Mouse (Mus musculus): ENCODE results near the gene Aldoc. TPM values are rescaled to one million over a fixed set of nuclear protein-coding genes. Genes with fewer than 3 reads are reported as not detected.
A peak's percentile ranks its signal among the peaks of the same experiment; 100 is the strongest.

Gene Aldoc
- polyA plus RNA-seq, 1 experiment from 2014 or later = 4.3 TPM

- Histone ChIP-seq H3K4me1 (peaks cover 14% of the 10 kb centered on the region), H3K27me3 (ENCODE audit: low read depth, poor library complexity, severe bottlenecking) (no peaks in the 10 kb centered on the region), H3K36me3 (peaks cover 98% of the 10 kb centered on the region), H3K27ac (no peak overlapping the region), H3K9me3 (replicated peaks) (no peaks in the 10 kb centered on the region), H3K4me3 (no peak overlapping the region)
- DNase-seq (ENCODE audit: low spot score) = no peak
- WGBS = 89% methylated on average over 2 of the region's 2 CpGs
Measured at GRCm38 (mm10) chr11:78318411-78318810, 4.4 kb upstream of the Aldoc start.

DNA sequence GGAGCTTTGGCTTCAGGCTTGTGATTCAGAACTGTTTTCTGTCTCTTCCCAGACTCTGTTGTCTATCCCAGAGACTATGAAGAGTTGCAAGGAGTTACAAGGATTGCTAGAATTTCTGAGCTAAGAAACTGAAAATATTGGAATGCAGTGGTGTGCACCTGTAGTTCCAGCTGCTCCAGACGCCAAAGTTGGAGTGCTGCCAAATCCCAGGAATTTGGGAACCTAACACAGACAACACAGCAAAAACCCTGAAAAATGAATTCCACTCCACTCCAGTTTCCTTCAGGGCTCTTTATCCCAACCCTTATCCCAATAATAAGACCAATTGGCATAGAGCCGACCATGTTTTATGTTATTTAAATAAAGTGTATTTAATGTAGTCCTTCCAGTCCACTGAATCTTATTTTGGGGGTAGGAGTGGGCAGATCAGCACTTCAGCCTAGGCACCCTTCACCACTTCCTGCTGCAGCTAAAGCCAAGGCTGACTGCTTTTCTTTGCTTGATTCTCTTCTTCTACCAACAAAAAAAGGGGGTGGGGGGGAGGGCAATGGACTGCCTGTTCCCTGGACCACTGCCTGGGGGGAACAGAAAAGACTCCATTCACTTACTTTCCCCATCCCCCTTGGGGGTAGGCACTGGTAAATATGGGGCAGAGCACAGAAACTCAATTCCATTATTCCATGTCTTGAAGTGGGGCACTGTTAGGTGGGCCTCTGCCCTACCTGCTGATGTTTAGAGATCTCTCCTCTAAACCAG, 514 bp upstream of the Aldoc start:
- peaks cover 16% of the 10 kb centered on the region for H3K4me1 ChIP-seq
- peaks cover 88% of the 10 kb centered on the region for H3K36me3 ChIP-seq
- no peaks in the 10 kb centered on the region for H3K27me3 ChIP-seq (ENCODE audit: low read depth, poor library complexity, severe bottlenecking)
- no peak for DNase-seq (ENCODE audit: low spot score)
- WGBS = 92% methylated on average over 2 of the region's 2 CpGs
- no peaks in the 10 kb centered on the region for H3K9me3 ChIP-seq (replicated peaks)
- no peak overlapping the region; the same call in 1 of the 2 replicates for H3K27ac ChIP-seq
- H3K4me3 ChIP-seq = peak overlapping the region; percentile 19

GRCm38 (mm10) chr11:78324000-78324785, 1.4 kb downstream of the Aldoc start:
- H3K4me1 ChIP-seq = peaks cover 24% of the 10 kb centered on the region
- H3K27me3 ChIP-seq (ENCODE audit: low read depth, poor library complexity, severe bottlenecking) = no peaks in the 10 kb centered on the region
- H3K36me3 ChIP-seq = peaks cover 68% of the 10 kb centered on the region
- H3K27ac ChIP-seq = no peak overlapping the region
- 81% methylated on average over 15 of the region's 15 CpGs for WGBS
- H3K4me3 ChIP-seq = no peak overlapping the region
- no peak for DNase-seq (ENCODE audit: low spot score)
- no peaks in the 10 kb centered on the region for H3K9me3 ChIP-seq (replicated peaks)

DNA sequence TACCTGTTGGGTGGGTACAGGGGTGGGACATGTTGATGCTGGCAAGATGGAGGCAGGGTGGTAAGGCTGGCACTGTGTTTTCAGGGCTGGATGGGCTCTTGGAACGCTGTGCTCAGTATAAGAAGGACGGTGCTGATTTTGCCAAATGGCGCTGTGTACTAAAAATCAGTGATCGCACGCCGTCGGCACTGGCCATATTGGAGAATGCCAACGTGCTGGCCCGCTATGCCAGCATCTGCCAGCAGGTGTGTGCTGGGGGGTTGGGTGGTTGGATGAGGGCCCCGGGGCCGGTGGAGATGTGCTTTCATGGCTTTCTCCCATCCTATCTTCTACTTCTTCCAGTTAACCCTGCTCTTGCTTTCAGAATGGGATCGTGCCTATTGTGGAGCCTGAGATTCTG, 2.2 kb downstream of the Aldoc start:
- H3K9me3 ChIP-seq (replicated peaks) = no peaks in the 10 kb centered on the region
- peaks cover 28% of the 10 kb centered on the region for H3K4me1 ChIP-seq
- H3K36me3 ChIP-seq = peaks cover 61% of the 10 kb centered on the region
- 95% methylated on average over 12 of the region's 12 CpGs for WGBS
- DNase-seq (ENCODE audit: low spot score) = no peak
- no peaks in the 10 kb centered on the region for H3K27me3 ChIP-seq (ENCODE audit: low read depth, poor library complexity, severe bottlenecking)
- no peak overlapping the region for H3K27ac ChIP-seq
- H3K4me3 ChIP-seq = no peak overlapping the region

GRCm38 (mm10) chr11:78327215-78327614, 4.4 kb downstream of the Aldoc start:
- H3K4me1 ChIP-seq = peaks cover 25% of the 10 kb centered on the region
- no peak overlapping the region for H3K27ac ChIP-seq
- no peak overlapping the region for H3K4me3 ChIP-seq
- DNase-seq (ENCODE audit: low spot score) = no peak
- no peaks in the 10 kb centered on the region for H3K27me3 ChIP-seq (ENCODE audit: low read depth, poor library complexity, severe bottlenecking)
- 96% methylated on average over 4 of the region's 4 CpGs for WGBS
- peaks cover 47% of the 10 kb centered on the region for H3K36me3 ChIP-seq
- H3K9me3 ChIP-seq (replicated peaks) = no peaks in the 10 kb centered on the region

DNA sequence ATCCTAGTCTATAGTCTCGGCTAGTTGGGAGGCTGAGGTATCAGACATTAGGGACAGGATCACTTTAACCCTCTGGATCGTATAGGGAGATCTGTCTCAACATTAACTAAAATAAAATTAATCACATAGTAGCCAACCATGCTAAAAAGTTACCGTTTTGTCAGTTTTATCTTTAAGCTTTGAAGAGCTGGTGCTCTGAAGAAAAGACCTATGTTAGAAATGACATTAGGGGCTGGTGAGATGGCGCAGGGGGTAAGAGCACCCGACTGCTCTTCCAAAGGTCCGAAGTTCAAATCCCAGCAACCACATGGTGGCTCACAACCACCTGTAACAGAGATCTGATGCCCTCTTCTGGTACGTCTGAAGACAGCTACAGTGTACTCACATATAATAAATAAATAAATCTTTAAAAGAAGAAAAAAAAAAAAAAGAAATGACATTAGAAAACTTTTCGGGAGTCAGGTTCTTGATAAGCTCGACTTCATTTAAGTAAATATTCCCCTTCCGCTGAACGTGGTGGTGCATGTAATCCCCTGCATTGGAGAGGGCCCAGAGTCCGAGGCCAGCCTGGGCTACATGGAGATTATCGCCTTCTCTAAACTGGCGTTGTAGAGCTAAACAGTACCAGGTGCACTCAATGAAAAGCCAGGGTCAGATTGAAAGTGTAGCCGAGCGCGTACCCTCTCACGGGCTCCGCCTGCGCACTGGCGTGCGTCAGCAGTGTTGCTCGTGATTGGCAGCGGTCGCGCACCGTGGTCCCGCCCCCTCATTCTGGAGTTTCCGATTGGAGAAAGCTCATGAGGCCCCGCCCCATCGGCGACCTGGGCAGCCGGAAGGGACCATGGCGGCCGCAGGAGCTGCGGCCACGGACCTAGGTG, 5.1 kb downstream of the Aldoc start, which contains the start of gene Pigs:
TSS of gene Pigs (plus strand) at position 782 of the 878 bp plus-strand sequence.
- H3K4me3 ChIP-seq = peak within 1 kb of the TSS; percentile 94
- H3K27ac ChIP-seq = peak within 1 kb of the TSS; percentile 89
- DNase-seq (ENCODE audit: low spot score) = peak; percentile 96
- no peaks in the 10 kb centered on the region for H3K9me3 ChIP-seq (replicated peaks)
- peaks cover 19% of the 10 kb centered on the region for H3K4me1 ChIP-seq
- no peaks in the 10 kb centered on the region for H3K27me3 ChIP-seq (ENCODE audit: low read depth, poor library complexity, severe bottlenecking)
- peaks cover 47% of the 10 kb centered on the region for H3K36me3 ChIP-seq
- WGBS = 16% methylated on average over 37 of the region's 37 CpGs

- peaks cover 12% of the 10 kb centered on the region for H3K4me1 ChIP-seq
- WGBS = 2% methylated on average over 41 of the region's 41 CpGs
- no peak for DNase-seq (ENCODE audit: low spot score)
- H3K9me3 ChIP-seq (replicated peaks) = no peaks in the 10 kb centered on the region
- peak overlapping the region; percentile 89 for H3K27ac ChIP-seq
- no peaks in the 10 kb centered on the region for H3K27me3 ChIP-seq (ENCODE audit: low read depth, poor library complexity, severe bottlenecking)
- H3K36me3 ChIP-seq = peaks cover 49% of the 10 kb centered on the region
- peak overlapping the region; percentile 94 for H3K4me3 ChIP-seq
Measured at GRCm38 (mm10) chr11:78328512-78329056, 5.8 kb downstream of the Aldoc start.

DNA sequence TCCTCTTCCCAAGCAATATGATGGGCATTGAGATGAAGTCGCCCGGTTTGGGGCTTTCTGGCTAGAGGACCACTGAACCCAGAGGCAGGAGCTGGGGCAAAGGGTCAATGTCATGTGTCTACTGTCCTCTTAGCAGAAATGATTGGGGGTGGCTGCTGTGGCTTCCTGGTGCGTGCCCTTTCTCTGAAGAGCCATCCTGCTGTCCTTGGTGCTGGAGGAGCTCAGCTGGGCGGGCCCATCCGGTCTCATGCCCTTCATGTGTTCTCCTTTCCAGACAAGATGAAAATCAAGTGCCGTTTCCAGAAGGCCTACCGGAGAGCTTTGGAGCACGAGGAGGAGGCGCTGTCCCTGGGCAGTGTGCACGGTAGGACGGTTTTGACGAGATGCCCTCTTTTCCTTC, 9.9 kb downstream of the Aldoc start:
- Histone ChIP-seq H3K27ac (no peak overlapping the region), H3K36me3 (peaks cover 62% of the 10 kb centered on the region), H3K27me3 (ENCODE audit: low read depth, poor library complexity, severe bottlenecking) (no peaks in the 10 kb centered on the region), H3K4me1 (peaks cover 12% of the 10 kb centered on the region), H3K9me3 (replicated peaks) (no peaks in the 10 kb centered on the region), H3K4me3 (no peak overlapping the region)
- DNase-seq (ENCODE audit: low spot score) = no peak
- 96% methylated on average over 12 of the region's 12 CpGs for whole genome bisulfite sequencing

DNA sequence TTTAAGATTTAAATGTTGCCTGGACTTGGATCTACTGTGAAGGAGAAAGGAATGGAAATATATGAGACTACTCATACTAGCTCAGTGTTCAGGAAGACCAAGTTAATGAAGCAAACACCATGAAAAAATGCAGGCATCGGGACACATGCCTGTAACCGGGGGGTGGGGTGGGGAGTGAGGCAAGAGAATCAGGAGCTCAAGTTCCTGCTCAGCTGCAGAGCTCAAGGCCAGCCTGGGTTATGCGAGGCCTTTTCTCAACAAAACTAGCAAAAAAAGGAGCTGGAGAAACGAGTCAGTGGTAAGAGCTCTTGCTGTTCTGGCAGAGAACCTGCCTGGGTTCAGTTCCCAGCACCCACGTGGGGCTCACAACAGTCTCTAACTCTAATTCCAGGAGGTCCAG, 11.2 kb downstream of the Aldoc start:
- Histone ChIP-seq H3K36me3 (peaks cover 73% of the 10 kb centered on the region), H3K27ac (no peak overlapping the region), H3K4me3 (no peak overlapping the region), H3K27me3 (ENCODE audit: low read depth, poor library complexity, severe bottlenecking) (no peaks in the 10 kb centered on the region), H3K9me3 (replicated peaks) (no peaks in the 10 kb centered on the region), H3K4me1 (peaks cover 6% of the 10 kb centered on the region)
- no peak for DNase-seq (ENCODE audit: low spot score)
- WGBS = 89% methylated on average over 5 of the region's 5 CpGs

- Histone ChIP-seq H3K9me3 (replicated peaks) (no peaks in the 10 kb centered on the region), H3K27me3 (ENCODE audit: low read depth, poor library complexity, severe bottlenecking) (no peaks in the 10 kb centered on the region), H3K4me1 (no peaks in the 10 kb centered on the region), H3K4me3 (no peak overlapping the region), H3K27ac (no peak overlapping the region), H3K36me3 (peaks cover 94% of the 10 kb centered on the region)
- no peak for DNase-seq (ENCODE audit: low spot score)
- 95% methylated on average over 8 of the region's 8 CpGs for WGBS
Measured at GRCm38 (mm10) chr11:78337040-78337439, 14.3 kb downstream of the Aldoc start.

GRCm38 (mm10) chr11:78341702-78342101, 18.9 kb downstream of the Aldoc start:
- WGBS = 86% methylated on average over 12 of the region's 12 CpGs
- Histone ChIP-seq H3K36me3 (peaks cover 60% of the 10 kb centered on the region), H3K27ac (no peak overlapping the region), H3K4me3 (no peak overlapping the region), H3K27me3 (ENCODE audit: low read depth, poor library complexity, severe bottlenecking) (no peaks in the 10 kb centered on the region), H3K4me1 (peaks cover 31% of the 10 kb centered on the region), H3K9me3 (replicated peaks) (no peaks in the 10 kb centered on the region)
- DNase-seq (ENCODE audit: low spot score) = no peak
